Mouse (Mus musculus) G1E (cell line): ENCODE results near the gene Map2k4.

Source experiments
- CTCF ChIP-seq: IDR thresholded peaks from 2 replicates; pipeline ENCODE4 v1.5.1; 2012; ENCODE audit warnings: low read depth, low read length, inconsistent platforms, mixed read lengths
- GATA1 ChIP-seq: IDR thresholded peaks from 2 replicates; pipeline ENCODE4 v1.6.1; 2012; ENCODE audit warnings: borderline replicate concordance, low read length, inconsistent platforms, mixed read lengths
- POLR2AphosphoS5 ChIP-seq: IDR thresholded peaks from 2 replicates; pipeline ENCODE4 v1.6.1; 2012; ENCODE audit warnings: low read depth, low read length, inconsistent platforms; ENCODE audit not compliant: insufficient replicate concordance
- TAL1 ChIP-seq: conservative IDR thresholded peaks from 2 replicates; pipeline ENCODE4 v1.6.1; 2012; ENCODE audit warnings: low read depth, low read length, inconsistent platforms, mixed read lengths

GRCm38 (mm10) chr11:65739880-65740279 is 48.2 kb downstream of the Map2k4 start:
- no peak for TF ChIP-seq CTCF
- no peak for TF ChIP-seq GATA1
- no peak for TF ChIP-seq TAL1
- no peak for TF ChIP-seq POLR2AphosphoS5
